Mouse (Mus musculus): Measurements from ENCODE around the gene Hsf4. TPM values are rescaled to one million over a fixed set of nuclear protein-coding genes. Genes with fewer than 3 reads are reported as not detected.
"Not testable (repeated sequence)": the region's sequence is repeated elsewhere in the genome, so short reads cannot be mapped to it uniquely, and the experiment has no call there.

Gene Hsf4
- polyA plus RNA-seq, 1 experiment from 2014 or later: 0.33 TPM

- H3K4me2 ChIP-seq: no peak overlapping the region
- peaks cover 4% of the 10 kb centered on the region; the same call in 1 of the 2 replicates for H3K36me3 ChIP-seq (ENCODE audit: insufficient read depth)
- H3K9me3 ChIP-seq (ENCODE audit: low read depth, low read length): no peaks in the 10 kb centered on the region
- H3K27ac ChIP-seq (ENCODE audit: low read depth): no peak overlapping the region
- ATAC-seq (ENCODE audit: insufficient read depth) (no peak), DNase-seq (no peak)
- WGBS: 80% methylated on average over 4 of the region's 4 CpGs
- H3K4me1 ChIP-seq (ENCODE audit: insufficient read depth): no peaks in the 10 kb centered on the region; the same call in 1 of the 2 replicates
- H3K9ac ChIP-seq: no peak overlapping the region
- peaks cover 13% of the 10 kb centered on the region for H3K27me3 ChIP-seq (ENCODE audit: insufficient read depth, low read length)
- H3K4me3 ChIP-seq (ENCODE audit: low read depth, low read length): no peak overlapping the region
- 0 out of 2 replicates have a peak, but pooled peaks have one; percentile 18 for TF ChIP-seq CTCF (IDR thresholded peaks at IDR 0.05; ENCODE audit: low read depth)
Measured at GRCm38 (mm10) chr8:105286907-105287306, 17.3 kb downstream of the Hsf4 start.

GRCm38 (mm10) chr8:105288231-105288630, 18.6 kb downstream of the Hsf4 start:
- 85% methylated on average over 5 of the region's 5 CpGs for WGBS

GRCm38 (mm10) chr8:105288958-105289732, 19.5 kb downstream of the Hsf4 start:
- Histone ChIP-seq H3K4me2 (peak overlapping the region; percentile 84), H3K4me1 (ENCODE audit: insufficient read depth) (no peaks in the 10 kb centered on the region; the same call in 1 of the 2 replicates), H3K4me3 (ENCODE audit: low read depth, low read length) (peak overlapping the region; percentile 51), H3K36me3 (ENCODE audit: insufficient read depth) (no peaks in the 10 kb centered on the region), H3K9ac (peak overlapping the region; percentile 54), H3K9me3 (ENCODE audit: low read depth, low read length) (no peaks in the 10 kb centered on the region), H3K27ac (ENCODE audit: low read depth) (peak overlapping the region; percentile 75), H3K27me3 (ENCODE audit: insufficient read depth, low read length) (peaks cover 13% of the 10 kb centered on the region)
- peak; percentile 98 for DNase-seq
- TF ChIP-seq CTCF (IDR thresholded peaks at IDR 0.05; ENCODE audit: low read depth): peak; percentile 52; the same call in 1 of the 2 replicates
- under 1% methylated on average over 53 of the region's 53 CpGs for WGBS
- ATAC-seq (ENCODE audit: insufficient read depth): peak; percentile 84

More at GRCm38 (mm10) chr8:105288231-105288630, 18.6 kb downstream of the Hsf4 start:
- Histone ChIP-seq H3K36me3 (ENCODE audit: insufficient read depth) (peaks cover 3% of the 10 kb centered on the region; the same call in 1 of the 2 replicates), H3K9ac (no peak overlapping the region), H3K9me3 (ENCODE audit: low read depth, low read length) (no peaks in the 10 kb centered on the region), H3K4me2 (peak overlapping the region; percentile 84), H3K27ac (ENCODE audit: low read depth) (no peak overlapping the region), H3K4me1 (ENCODE audit: insufficient read depth) (no peaks in the 10 kb centered on the region; the same call in 1 of the 2 replicates), H3K27me3 (ENCODE audit: insufficient read depth, low read length) (peaks cover 13% of the 10 kb centered on the region), H3K4me3 (ENCODE audit: low read depth, low read length) (no peak overlapping the region)
- ATAC-seq (ENCODE audit: insufficient read depth): no peak
- TF ChIP-seq CTCF (IDR thresholded peaks at IDR 0.05; ENCODE audit: low read depth): peak; percentile 17
- no peak for DNase-seq

DNA sequence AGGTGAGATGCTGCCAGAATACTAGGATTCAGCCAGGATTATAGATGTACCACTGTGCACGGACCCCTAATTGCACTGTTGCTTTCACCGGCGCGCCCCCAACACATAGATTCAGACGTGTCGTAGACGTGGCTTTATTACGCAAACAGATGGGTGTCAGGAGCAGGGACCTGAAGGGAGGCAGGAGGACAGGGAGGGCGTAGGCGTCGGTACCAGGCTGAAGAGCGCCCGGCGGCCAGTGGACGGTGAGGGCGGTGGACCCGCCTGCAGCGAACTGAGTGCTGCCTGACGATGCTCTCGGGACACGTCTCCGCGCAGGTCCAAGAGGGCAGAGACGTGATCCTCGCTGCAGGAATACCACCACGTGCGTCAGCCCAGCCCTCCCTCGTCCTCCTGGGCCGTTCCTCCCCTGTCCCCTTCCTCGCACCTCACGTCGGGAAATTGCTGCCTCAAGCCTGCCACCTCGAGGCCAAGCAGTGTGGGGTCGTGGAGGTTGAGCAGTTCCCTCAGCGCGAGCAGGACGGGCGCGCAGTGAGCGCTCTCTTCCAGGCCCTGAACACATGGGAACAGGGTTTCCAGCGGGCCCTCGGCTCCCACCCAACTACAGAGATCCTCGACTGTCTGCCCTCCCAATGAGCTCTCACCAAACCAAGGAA, 20.3 kb downstream of the Hsf4 start, which contains the start of gene 4931428F04Rik:
Gene 4931428F04Rik (minus strand): TSS at position 60 of the 656 bp plus-strand sequence.
- peak within 1 kb of the TSS; percentile 84 for H3K4me2 ChIP-seq
- TF ChIP-seq CTCF (IDR thresholded peaks at IDR 0.05; ENCODE audit: low read depth): peak; percentile 73
- peak within 1 kb of the TSS; percentile 75 for H3K27ac ChIP-seq (ENCODE audit: low read depth)
- no peaks in the 10 kb centered on the region for H3K9me3 ChIP-seq (ENCODE audit: low read depth, low read length)
- peak within 1 kb of the TSS; percentile 54 for H3K9ac ChIP-seq
- H3K27me3 ChIP-seq (ENCODE audit: insufficient read depth, low read length): peaks cover 13% of the 10 kb centered on the region
- ATAC-seq (ENCODE audit: insufficient read depth) (peak; percentile 42), DNase-seq (peak; percentile 72)
- WGBS: 1% methylated on average over 43 of the region's 43 CpGs
- H3K4me3 ChIP-seq (ENCODE audit: low read depth, low read length): peak within 1 kb of the TSS; percentile 51
- no peaks in the 10 kb centered on the region for H3K36me3 ChIP-seq (ENCODE audit: insufficient read depth)
- no peaks in the 10 kb centered on the region; the same call in 1 of the 2 replicates for H3K4me1 ChIP-seq (ENCODE audit: insufficient read depth)

- Histone ChIP-seq H3K9me3 (ENCODE audit: low read depth, low read length) (no peaks in the 10 kb centered on the region), H3K9ac (no peak overlapping the region), H3K4me3 (ENCODE audit: low read depth, low read length) (no peak overlapping the region; the same call in 1 of the 2 replicates), H3K36me3 (ENCODE audit: insufficient read depth) (no peaks in the 10 kb centered on the region), H3K4me1 (ENCODE audit: insufficient read depth) (no peaks in the 10 kb centered on the region; the same call in 1 of the 2 replicates), H3K27me3 (ENCODE audit: insufficient read depth, low read length) (peaks cover 13% of the 10 kb centered on the region), H3K27ac (ENCODE audit: low read depth) (no peak overlapping the region), H3K4me2 (peak overlapping the region; percentile 84)
- ATAC-seq (ENCODE audit: insufficient read depth): peak; percentile 1; the same call in 1 of the 2 replicates
- peak; percentile 98 for DNase-seq
- TF ChIP-seq CTCF (IDR thresholded peaks at IDR 0.05; ENCODE audit: low read depth): peak; percentile 96
- WGBS: 7% methylated on average over 31 of the region's 31 CpGs
Measured at GRCm38 (mm10) chr8:105290554-105291314, 21.1 kb downstream of the Hsf4 start.

DNA sequence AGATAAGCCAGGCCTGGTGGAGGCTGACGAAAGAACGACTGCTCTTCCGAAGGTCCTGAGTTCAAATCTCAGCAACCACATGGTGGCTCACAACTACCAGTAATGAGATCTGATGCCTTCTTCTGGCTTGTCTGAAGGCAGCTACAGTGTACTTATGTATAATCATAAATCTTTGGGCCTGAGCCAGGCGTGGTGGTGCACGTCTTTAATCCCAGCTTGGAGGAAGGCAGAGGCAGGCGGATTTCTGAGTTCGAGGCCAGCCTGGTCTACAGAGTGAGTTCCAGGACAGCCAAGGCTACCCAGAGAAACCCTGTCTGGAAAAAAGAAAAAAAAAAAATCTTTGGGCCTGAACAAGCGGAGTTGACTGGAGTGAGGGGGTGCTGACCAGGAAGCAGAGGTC, 21.8 kb downstream of the Hsf4 start:
- H3K4me1 ChIP-seq (ENCODE audit: insufficient read depth); ATAC-seq (ENCODE audit: insufficient read depth); DNase-seq; H3K4me3 ChIP-seq (ENCODE audit: low read depth, low read length); H3K27ac ChIP-seq (ENCODE audit: low read depth); H3K9me3 ChIP-seq (ENCODE audit: low read depth, low read length); H3K36me3 ChIP-seq (ENCODE audit: insufficient read depth); H3K9ac ChIP-seq; H3K4me2 ChIP-seq: not testable (repeated sequence)
- peaks cover 13% of the 10 kb centered on the region for H3K27me3 ChIP-seq (ENCODE audit: insufficient read depth, low read length)
- WGBS: 74% methylated on average over 8 of the region's 8 CpGs
